Mouse (Mus musculus) large intestine, adult 2 months (tissue): ENCODE data around the gene Fbxw9. TPM values are rescaled to one million over a fixed set of nuclear protein-coding genes. Genes with fewer than 3 reads are reported as not detected.

Experiments
- polyA plus RNA-seq: library from polyadenylated mRNA; depleted of rRNA; stranded (reverse); fragments of >200 nt; gene quantifications from 2 replicates; pipeline ENCODE4 v1.2.3, GENCODE M21; 2012; rRNA removed

Fbxw9 gene
- polyA plus RNA-seq, 1 experiment = 33.9 TPM

Other genes starting within 250 kb of the Fbxw9 start
- 1.9 and 3.0 TPM in 2 replicates for gene Dand5, start 237.2 kb upstream of the Fbxw9 start, polyA plus RNA-seq
- gene Gadd45gip1, start 228.5 kb upstream of the Fbxw9 start, polyA plus RNA-seq = 13.4 and 22.8 TPM in 2 replicates
- gene Rad23a, start 219.4 kb upstream of the Fbxw9 start, polyA plus RNA-seq = 49.3 and 65.9 TPM in 2 replicates
- gene Calr, start 213.1 kb upstream of the Fbxw9 start, polyA plus RNA-seq = 402 and 404 TPM in 2 replicates
- 50.9 and 54.2 TPM in 2 replicates for gene Farsa, start 203.1 kb upstream of the Fbxw9 start, polyA plus RNA-seq
- 3.5 and 5.5 TPM in 2 replicates for gene Syce2, start 187.9 kb upstream of the Fbxw9 start, polyA plus RNA-seq
- 38.6 and 64.2 TPM in 2 replicates for gene Gcdh, start 166.1 kb upstream of the Fbxw9 start, polyA plus RNA-seq
- 0.38 and 0.43 TPM in 2 replicates for gene Klf1, start 158.1 kb upstream of the Fbxw9 start, polyA plus RNA-seq
- 8.4 and 8.7 TPM in 2 replicates for gene Dnase2a, start 151.5 kb upstream of the Fbxw9 start, polyA plus RNA-seq
- 0.36 and 0.49 TPM in 2 replicates for gene Mast1, start 122.7 kb upstream of the Fbxw9 start, polyA plus RNA-seq
- not detected in 2 replicates for gene Rtbdn, start 113.1 kb upstream of the Fbxw9 start, polyA plus RNA-seq
- gene Gm49661, start 90.6 kb upstream of the Fbxw9 start, polyA plus RNA-seq = 1.2 and 1.4 TPM in 2 replicates
- 183 and 200 TPM in 2 replicates for gene Prdx2, start 90.5 kb upstream of the Fbxw9 start, polyA plus RNA-seq
- gene Rnaseh2a, start 90.3 kb upstream of the Fbxw9 start, polyA plus RNA-seq = 48.2 and 52.8 TPM in 2 replicates
- gene Junb, start 81.3 kb upstream of the Fbxw9 start, polyA plus RNA-seq = 80.2 and 118 TPM in 2 replicates
- 33.8 and 49.0 TPM in 2 replicates for gene Hook2, start 69.5 kb upstream of the Fbxw9 start, polyA plus RNA-seq
- 0.33 TPM in 1 of 2 replicates, not detected in the other for gene Best2, start 45.5 kb upstream of the Fbxw9 start, polyA plus RNA-seq
- 142 and 146 TPM in 2 replicates for gene Asna1, start 34.8 kb upstream of the Fbxw9 start, polyA plus RNA-seq
- 93.9 and 101 TPM in 2 replicates for gene Trir, start 33.2 kb upstream of the Fbxw9 start, polyA plus RNA-seq
- gene Tnpo2, start 23.1 kb upstream of the Fbxw9 start, polyA plus RNA-seq = 34.5 and 50.7 TPM in 2 replicates
- gene Gm5741, start 7.9 kb downstream of the Fbxw9 start, polyA plus RNA-seq = 0.73 and 1.0 TPM in 2 replicates
- gene Dhps, start 11.7 kb downstream of the Fbxw9 start, polyA plus RNA-seq = 33.3 and 41.4 TPM in 2 replicates
- gene Wdr83os, start 20.7 kb downstream of the Fbxw9 start, polyA plus RNA-seq = 121 and 139 TPM in 2 replicates
- gene Wdr83, start 21.3 kb downstream of the Fbxw9 start, polyA plus RNA-seq = 29.4 and 33.9 TPM in 2 replicates
- 37.4 and 64.2 TPM in 2 replicates for gene Man2b1, start 23.2 kb downstream of the Fbxw9 start, polyA plus RNA-seq
- 0.96 and 1.5 TPM in 2 replicates for gene Zfp791, start 63.0 kb downstream of the Fbxw9 start, polyA plus RNA-seq
- gene Cks1brt, start 91.9 kb downstream of the Fbxw9 start, polyA plus RNA-seq = not detected in 2 replicates
- not detected in 2 replicates for gene Olfr371, start 165.9 kb downstream of the Fbxw9 start, polyA plus RNA-seq
- 8.2 and 11.3 TPM in 2 replicates for gene Orc6, start 239.6 kb downstream of the Fbxw9 start, polyA plus RNA-seq
- gene Vps35, start 239.7 kb downstream of the Fbxw9 start, polyA plus RNA-seq = 19.7 and 20.9 TPM in 2 replicates